Mouse (Mus musculus) olfactory bulb, adult 2 months (tissue): Measurements from ENCODE around the gene Mlkl.

Experiments
- CTCF ChIP-seq: fragments of 200-500 bp; IDR thresholded peaks from 2 replicates; pipeline ENCODE4 v1.5.1; 2012; ENCODE audit warnings: low read depth, mild to moderate bottlenecking, low read length, moderate library complexity; ENCODE audit not compliant: insufficient read depth
- POLR2A ChIP-seq: fragments of 200-500 bp; IDR thresholded peaks from 2 replicates; pipeline ENCODE4 v1.6.1; 2012; ENCODE audit warnings: mild to moderate bottlenecking, low read depth, low read length, moderate library complexity; ENCODE audit not compliant: insufficient read depth

- TF ChIP-seq CTCF = no peak
- no peak for TF ChIP-seq POLR2A
These were observed 46.7 kb upstream of the Mlkl start for GRCm38 (mm10) chr8:111384628-111385027.
